9 mouse cellular contexts compared by ENCODE assay signal in genomic region chr17:28986833-28987232, GRCm38 (mm10). TPM values are rescaled to one million over a fixed set of nuclear protein-coding genes. Genes with fewer than 3 reads are reported as not detected.
DNase-seq lines count a peak whose midpoint lies in the region; ATAC-seq and TF ChIP-seq lines count a peak whose summit lies in the region.
"Had no signal": no experiment of that assay in that cellular context is flagged by ENCODE, and none has a peak within 500 bp of the region (broad histone marks: within the 10 kb centered on the region; RNA-seq: fewer than 3 reads in every experiment).

No protein-coding gene starts in this region.

- no peak for ATAC-seq in forebrain, postnatal 0 days
- ATAC-seq in erythroid progenitor cell, adult 5-6 weeks (replicated peaks; ENCODE audit: low FRiP score, poor library complexity, severe bottlenecking), result peak; percentile 69; the same call in 1 of the 2 replicates

- H3K4me3 ChIP-seq in forebrain, postnatal 0 days (ENCODE audit: low read depth, low read length), result no peak overlapping the region
- H3K4me3 ChIP-seq in forebrain, embryonic 10.5 days, result no peak overlapping the region
- H3K4me3 ChIP-seq: midbrain, embryonic 12.5 days had no signal

- no peaks in the 10 kb centered on the region for H3K4me1 ChIP-seq in forebrain, postnatal 0 days (ENCODE audit: insufficient read depth)
- peaks cover 3% of the 10 kb centered on the region; the same call in 1 of the 2 replicates for H3K4me1 ChIP-seq in forebrain, embryonic 10.5 days
- H3K4me1 ChIP-seq: midbrain, embryonic 12.5 days had no signal

- H3K4me2 ChIP-seq in forebrain, postnatal 0 days (ENCODE audit: low read depth), result no peak overlapping the region
- H3K4me2 ChIP-seq: midbrain, embryonic 12.5 days had no signal

- no peaks in the 10 kb centered on the region for H3K27me3 ChIP-seq in forebrain, postnatal 0 days (ENCODE audit: insufficient read depth, low read length)
- no peaks in the 10 kb centered on the region for H3K27me3 ChIP-seq in forebrain, embryonic 10.5 days (ENCODE audit: poor library complexity, severe bottlenecking)
- H3K27me3 ChIP-seq: midbrain, embryonic 12.5 days had no signal

- H3K9me3 ChIP-seq in forebrain, postnatal 0 days (ENCODE audit: low read length), result no peaks in the 10 kb centered on the region
- no peaks in the 10 kb centered on the region for H3K9me3 ChIP-seq in forebrain, embryonic 10.5 days
- H3K9me3 ChIP-seq: midbrain, embryonic 12.5 days had no signal

- H3K36me3 ChIP-seq in forebrain, postnatal 0 days (ENCODE audit: insufficient read depth), result peaks cover 69% of the 10 kb centered on the region
- peaks cover 97% of the 10 kb centered on the region for H3K36me3 ChIP-seq in forebrain, embryonic 10.5 days (replicated peaks)

- no peak overlapping the region for H3K27ac ChIP-seq in forebrain, postnatal 0 days (ENCODE audit: low read depth, low read length)
- no peak overlapping the region for H3K27ac ChIP-seq in forebrain, embryonic 10.5 days
- H3K27ac ChIP-seq: midbrain, embryonic 12.5 days had no signal

- no peak for DNase-seq in forebrain, postnatal 0 days
- no peak for DNase-seq in forebrain, embryonic 10.5 days (ENCODE audit: extremely low spot score, low spot score)
- peak; percentile 24 to 47 for DNase-seq in spleen, postnatal 10 days (ENCODE audit: low spot score in 2 of 2)
- no peak for DNase-seq in spleen, postnatal 14 days (ENCODE audit: low spot score in 2 of 2)
- peak; percentile 60 for DNase-seq in retina, embryonic 14.5 days (ENCODE audit: low spot score)
- no peak for DNase-seq in left cerebral cortex, postnatal 36 days (ENCODE audit: low spot score in 2 of 2)
- DNase-seq in right cerebral cortex, adult 2 months (ENCODE audit: low spot score in 2 of 2), result no peak

- H3K9ac ChIP-seq in forebrain, postnatal 0 days, result no peak overlapping the region
- H3K9ac ChIP-seq: midbrain, embryonic 12.5 days had no signal

- intact Hi-C loops in left cerebral cortex, postnatal 36 days (cut with DNase I), result no loop called here

- peak; percentile 53 for TF ChIP-seq CTCF in forebrain, postnatal 0 days (IDR thresholded peaks at IDR 0.05; ENCODE audit: low read depth)

RNA-seq across cellular contexts. Expression of gene Stk38, which starts 21.0 kb away (rescaled TPM):
- total RNA-seq in forebrain, postnatal 0 days (2014; rRNA removed), result 49.0 and 58.8 TPM in 2 replicates
- polyA plus RNA-seq in forebrain, postnatal 0 days (2015; fragmentation: Nextera tagmentation; extraction: Ambion mirVana), result 32.8 and 43.7 TPM in 2 replicates
- 117 and 119 TPM in 2 replicates for polyA plus RNA-seq in forebrain, embryonic 10.5 days (2016; fragmentation: Nextera tagmentation; extraction: Ambion mirVana)
- total RNA-seq in erythroid progenitor cell, adult 5-6 weeks (2015; ENCODE audit: low replicate concordance), result 112 and 129 TPM in 2 replicates
- 111 and 134 TPM in 2 replicates for total RNA-seq in erythroid progenitor cell, adult 5-6 weeks (2017; ENCODE audit: low replicate concordance)
- 10 to 100 TPM; 35.0 to 62.2 TPM for total RNA-seq in left cerebral cortex, postnatal 36 days (2021)

RNA-seq across cellular contexts. Expression of gene Kctd20, which starts 35.1 kb away (rescaled TPM):
- 69.2 and 77.3 TPM in 2 replicates for total RNA-seq in forebrain, postnatal 0 days (2014; rRNA removed)
- 63.4 and 72.9 TPM in 2 replicates for polyA plus RNA-seq in forebrain, postnatal 0 days (2015; fragmentation: Nextera tagmentation; extraction: Ambion mirVana)
- 111 and 113 TPM in 2 replicates for polyA plus RNA-seq in forebrain, embryonic 10.5 days (2016; fragmentation: Nextera tagmentation; extraction: Ambion mirVana)
- 63.1 and 88.4 TPM in 2 replicates for total RNA-seq in erythroid progenitor cell, adult 5-6 weeks (2015; ENCODE audit: low replicate concordance)
- 82.3 and 128 TPM in 2 replicates for total RNA-seq in erythroid progenitor cell, adult 5-6 weeks (2017; ENCODE audit: low replicate concordance)
- 10 to 100 TPM; 72.8 to 77.6 TPM for total RNA-seq in left cerebral cortex, postnatal 36 days (2021)

RNA-seq across cellular contexts. Expression of gene Pxt1, which starts 43.2 kb away (rescaled TPM):
- not detected in 2 replicates for total RNA-seq in forebrain, postnatal 0 days (2014; rRNA removed)
- polyA plus RNA-seq in forebrain, postnatal 0 days (2015; fragmentation: Nextera tagmentation; extraction: Ambion mirVana), result not detected in 2 replicates
- polyA plus RNA-seq in forebrain, embryonic 10.5 days (2016; fragmentation: Nextera tagmentation; extraction: Ambion mirVana), result not detected in 2 replicates
- total RNA-seq in erythroid progenitor cell, adult 5-6 weeks (2015; ENCODE audit: low replicate concordance), result 3.2 TPM in 1 of 2 replicates, not detected in the other
- not detected in 2 replicates for total RNA-seq in erythroid progenitor cell, adult 5-6 weeks (2017; ENCODE audit: low replicate concordance)
- not detected for total RNA-seq in left cerebral cortex, postnatal 36 days (2021)
- polyA plus RNA-seq: midbrain, embryonic 12.5 days had no signal

RNA-seq across cellular contexts. Expression of gene Srsf3, which starts 45.6 kb away (rescaled TPM):
- 263 and 287 TPM in 2 replicates for total RNA-seq in forebrain, postnatal 0 days (2014; rRNA removed)
- polyA plus RNA-seq in forebrain, postnatal 0 days (2015; fragmentation: Nextera tagmentation; extraction: Ambion mirVana), result 367 and 416 TPM in 2 replicates
- polyA plus RNA-seq in forebrain, embryonic 10.5 days (2016; fragmentation: Nextera tagmentation; extraction: Ambion mirVana), result 884 TPM in 2 replicates
- total RNA-seq in erythroid progenitor cell, adult 5-6 weeks (2015; ENCODE audit: low replicate concordance), result 336 and 352 TPM in 2 replicates
- 441 and 499 TPM in 2 replicates for total RNA-seq in erythroid progenitor cell, adult 5-6 weeks (2017; ENCODE audit: low replicate concordance)
- 100 to 1,000 TPM; 101 to 118 TPM for total RNA-seq in left cerebral cortex, postnatal 36 days (2021)

Comparison
In these comparisons a context has a peak if more than half of its experiments do, and no peak if none do; other contexts are left out.
1. DNase-seq: peak in spleen, postnatal 10 days (2 of 2) and retina, embryonic 14.5 days (single experiment); none in forebrain, postnatal 0 days (single experiment), forebrain, embryonic 10.5 days (single experiment), spleen, postnatal 14 days (0 of 2), left cerebral cortex, postnatal 36 days (0 of 2) and right cerebral cortex, adult 2 months (0 of 2).